Mouse (Mus musculus): ENCODE results near the gene Zfp646.

The Zfp646 gene

GRCm38 (mm10) chr7:127915293-127915692, 39.3 kb downstream of the Zfp646 start:
- DNase-seq (ENCODE audit: extremely low read depth, insufficient read length, low spot score) = no peak

- DNase-seq (ENCODE audit: extremely low read depth, insufficient read length, low spot score) = peak; percentile 30
These were observed 42.2 kb downstream of the Zfp646 start for GRCm38 (mm10) chr7:127918203-127918602.

DNA sequence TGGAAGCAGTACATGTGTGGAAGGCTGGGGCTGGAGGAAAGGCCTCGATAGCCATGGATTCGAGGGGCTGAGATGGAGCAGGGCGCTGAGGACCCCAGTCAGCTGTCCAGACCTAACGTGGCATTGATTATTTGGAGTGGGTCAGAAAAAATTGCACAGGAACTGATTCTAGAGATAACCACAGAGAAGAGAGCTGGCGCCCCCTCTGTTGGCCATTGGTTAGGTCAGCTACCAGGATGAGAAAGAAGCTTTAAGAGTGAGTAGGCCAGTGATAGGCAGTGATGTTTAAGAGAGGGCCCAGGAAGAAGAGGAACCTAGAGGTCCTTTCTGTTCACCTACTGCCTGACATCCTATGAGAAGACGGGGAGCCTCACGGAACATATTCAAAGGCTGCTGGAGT, 43.3 kb downstream of the Zfp646 start:
- DNase-seq (ENCODE audit: extremely low read depth, insufficient read length, low spot score) = no peak

DNA sequence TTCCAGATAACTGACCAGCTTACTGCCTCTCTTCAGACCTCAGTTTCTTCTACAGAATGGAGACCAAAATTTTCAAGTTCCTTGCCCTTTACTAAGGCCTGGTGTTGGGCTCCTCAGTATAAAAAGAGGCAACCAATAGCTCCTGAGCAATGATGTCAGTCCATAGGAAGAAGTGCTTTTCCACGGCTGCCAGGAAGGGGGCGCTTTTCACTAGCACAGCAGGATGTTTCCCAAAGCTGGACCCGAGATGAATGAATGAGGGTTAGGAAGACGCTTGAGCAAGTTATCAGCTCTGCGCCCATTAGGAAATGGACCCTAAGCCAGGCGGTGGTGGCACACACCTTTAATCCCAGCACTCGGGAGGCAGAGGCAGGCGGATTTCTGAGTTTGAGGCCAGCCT, 45.5 kb downstream of the Zfp646 start:
- DNase-seq (ENCODE audit: extremely low read depth, insufficient read length, low spot score) = no peak

- DNase-seq (ENCODE audit: extremely low read depth, insufficient read length, low spot score) = no peak
These were observed 46.6 kb downstream of the Zfp646 start for GRCm38 (mm10) chr7:127922451-127923275.

DNA sequence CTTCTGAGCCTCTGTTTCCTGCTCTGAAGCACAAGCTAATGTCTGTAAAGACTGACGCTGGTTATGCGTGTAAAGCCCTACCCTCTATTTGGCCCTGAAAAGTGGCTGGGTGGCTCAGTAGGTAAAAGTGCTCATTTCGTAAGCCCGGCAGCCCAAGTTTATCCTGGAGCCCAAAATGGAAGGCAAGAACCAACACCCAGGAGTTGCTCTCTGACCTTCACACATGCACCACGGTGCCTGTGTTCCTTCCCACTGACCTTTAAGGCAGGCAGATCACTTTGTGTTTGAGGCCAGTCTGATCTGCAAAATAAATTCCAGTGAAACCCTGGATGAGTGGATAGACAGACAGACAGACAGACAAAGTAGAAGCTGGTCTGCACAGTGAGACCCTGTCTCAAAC, 47.7 kb downstream of the Zfp646 start:
- no peak for DNase-seq (ENCODE audit: extremely low read depth, insufficient read length, low spot score)

- DNase-seq (ENCODE audit: extremely low read depth, insufficient read length, low spot score) = no peak
These were observed 49.2 kb downstream of the Zfp646 start for GRCm38 (mm10) chr7:127925252-127925651.

GRCm38 (mm10) chr7:127926066-127926465, 50.0 kb downstream of the Zfp646 start:
- no peak for DNase-seq (ENCODE audit: extremely low read depth, insufficient read length, low spot score)

DNA sequence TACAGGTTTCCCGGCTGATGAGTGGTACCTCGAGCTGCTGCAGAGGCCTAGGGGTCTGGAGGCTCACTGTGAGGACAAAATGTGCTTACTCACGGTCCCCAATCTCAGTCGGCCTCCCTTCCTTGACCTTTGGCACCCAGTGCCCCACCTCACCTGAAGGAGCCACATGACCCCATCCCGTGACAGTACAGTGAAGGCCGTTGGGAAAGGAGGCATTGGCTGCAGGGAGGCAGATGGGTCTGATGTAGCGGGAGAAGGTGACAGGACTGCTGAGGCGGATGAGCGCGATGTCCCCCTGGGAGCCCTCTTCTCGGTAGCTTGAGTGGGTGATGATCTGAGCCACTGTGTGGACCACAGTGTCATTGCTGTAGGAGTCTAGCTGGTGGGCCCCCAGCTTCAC, 50.8 kb downstream of the Zfp646 start:
- no peak for DNase-seq (ENCODE audit: extremely low read depth, insufficient read length, low spot score)

DNA sequence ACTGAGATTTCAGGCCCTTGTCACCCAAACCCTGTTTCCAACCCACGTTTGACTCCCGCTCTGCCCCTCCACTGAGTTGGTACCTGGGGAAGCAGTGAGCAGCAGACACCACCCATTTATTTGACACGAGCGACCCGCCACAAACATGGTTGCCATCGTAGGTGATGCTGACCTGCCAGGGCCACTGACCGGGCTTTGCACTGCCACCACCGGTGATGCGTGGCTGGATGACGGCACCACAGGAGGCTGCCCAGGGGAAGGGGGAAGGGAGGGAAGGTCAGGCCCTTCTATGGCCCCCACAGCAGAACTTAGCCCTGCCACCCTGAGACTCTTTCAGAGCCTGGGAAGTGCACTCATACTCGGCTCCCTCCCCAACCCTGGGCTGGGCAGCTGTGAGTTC, 51.7 kb downstream of the Zfp646 start:
- no peak for DNase-seq (ENCODE audit: extremely low read depth, insufficient read length, low spot score)

DNA sequence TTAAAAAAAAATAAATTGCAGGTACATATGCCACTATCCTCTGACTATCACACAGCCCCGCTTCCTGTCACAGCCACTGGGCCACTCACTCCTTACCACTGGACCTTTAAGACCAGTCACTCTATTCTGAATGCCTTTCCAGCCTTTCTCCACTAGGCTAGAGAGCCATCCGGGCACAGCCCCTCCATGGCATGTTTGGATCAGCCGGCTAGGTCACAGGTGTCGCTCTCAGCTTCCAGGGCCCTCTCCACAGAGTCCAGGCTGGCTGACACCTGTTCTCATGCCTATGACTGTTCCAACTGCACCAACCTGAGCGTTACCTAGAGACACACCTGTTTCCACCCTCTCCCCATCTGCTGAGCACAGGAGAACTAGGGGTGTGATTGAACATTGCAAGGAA, 52.6 kb downstream of the Zfp646 start:
- no peak for DNase-seq (ENCODE audit: extremely low read depth, insufficient read length, low spot score)

DNA sequence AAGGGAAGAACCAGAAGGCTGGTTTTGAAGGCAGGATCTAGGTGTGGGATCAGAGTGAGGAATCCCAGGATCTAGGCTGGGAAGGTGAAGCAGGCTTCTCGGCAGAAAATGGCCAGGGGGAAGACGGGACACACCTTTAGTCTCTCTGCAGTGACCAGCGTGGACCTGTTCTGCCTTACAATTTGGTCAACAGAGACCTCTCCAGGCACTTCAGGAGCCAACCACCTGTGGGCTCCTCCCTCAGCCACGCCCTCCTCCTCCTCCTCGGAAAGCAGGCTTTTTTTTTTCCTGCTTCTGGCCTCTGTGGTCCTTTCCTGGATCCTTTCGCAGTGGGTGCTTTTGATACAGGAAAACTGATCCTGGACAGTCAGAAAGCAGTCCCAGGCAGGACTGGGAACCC, 53.9 kb downstream of the Zfp646 start, which contains the start of gene Prss8:
Prss8 (minus strand) TSS at position 182 of the 400 bp plus-strand sequence.
- DNase-seq (ENCODE audit: extremely low read depth, insufficient read length, low spot score) = no peak

DNA sequence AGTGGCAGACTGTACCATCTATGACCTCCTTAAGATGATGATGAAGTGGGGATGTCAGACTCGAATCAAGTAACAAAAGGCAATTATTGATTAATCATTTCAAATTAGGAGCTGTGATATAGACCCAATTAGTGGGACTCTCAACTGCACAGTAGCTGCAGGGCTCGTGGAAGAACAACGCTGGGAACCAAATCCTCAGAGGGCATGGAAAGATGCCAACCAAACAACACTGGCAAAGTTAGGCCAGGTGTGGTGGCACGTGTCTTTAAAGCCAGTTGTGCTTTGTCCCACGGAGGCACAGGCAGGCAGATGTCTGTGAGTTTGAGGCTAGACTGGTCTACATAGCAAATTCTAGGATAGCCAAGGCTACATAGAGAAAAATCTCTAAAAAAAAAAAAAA, 54.6 kb downstream of the Zfp646 start:
- no peak for DNase-seq (ENCODE audit: extremely low read depth, insufficient read length, low spot score)

DNA sequence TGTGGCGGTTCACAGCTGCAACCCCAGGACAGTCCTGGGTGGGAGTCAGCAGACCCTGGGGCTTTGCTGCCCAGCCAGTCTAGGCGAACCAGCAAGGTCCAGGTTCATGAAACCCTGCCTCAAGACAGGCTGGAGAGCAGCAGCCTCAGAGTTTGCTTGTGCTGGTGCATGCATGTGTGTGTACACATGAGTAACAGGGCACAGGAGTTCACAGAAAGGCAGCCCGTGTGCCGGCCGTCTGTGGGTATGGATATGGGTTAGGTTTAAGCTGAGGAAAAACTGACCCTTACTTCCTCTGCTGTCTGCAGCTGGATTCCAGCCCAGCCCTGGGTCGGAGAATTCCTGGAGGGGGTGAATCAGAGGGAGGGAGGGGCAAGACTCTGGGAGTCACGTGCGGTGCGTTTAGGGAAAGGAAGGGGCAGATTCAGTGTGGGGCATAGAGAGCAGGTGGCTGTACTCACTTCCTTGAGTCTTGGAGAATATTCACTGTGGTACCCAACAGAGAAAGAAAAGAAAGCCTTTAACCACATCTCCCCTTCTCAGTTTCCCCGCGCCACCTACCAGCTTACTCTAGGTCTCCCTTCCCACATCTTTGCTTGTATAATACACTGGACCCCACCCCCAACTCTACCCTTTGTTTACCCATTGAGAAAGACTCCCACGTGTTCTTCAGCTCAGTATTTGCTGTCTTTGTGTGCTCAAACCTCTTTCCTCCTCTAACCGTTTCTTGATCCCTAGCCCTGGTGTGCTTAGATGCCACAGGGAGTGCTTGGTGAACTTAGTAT, 55.5 kb downstream of the Zfp646 start:
- DNase-seq (ENCODE audit: extremely low read depth, insufficient read length, low spot score) = peak; percentile 72

- DNase-seq (ENCODE audit: extremely low read depth, insufficient read length, low spot score) = peak; percentile 49
These were observed 56.4 kb downstream of the Zfp646 start for GRCm38 (mm10) chr7:127932273-127933031.

DNA sequence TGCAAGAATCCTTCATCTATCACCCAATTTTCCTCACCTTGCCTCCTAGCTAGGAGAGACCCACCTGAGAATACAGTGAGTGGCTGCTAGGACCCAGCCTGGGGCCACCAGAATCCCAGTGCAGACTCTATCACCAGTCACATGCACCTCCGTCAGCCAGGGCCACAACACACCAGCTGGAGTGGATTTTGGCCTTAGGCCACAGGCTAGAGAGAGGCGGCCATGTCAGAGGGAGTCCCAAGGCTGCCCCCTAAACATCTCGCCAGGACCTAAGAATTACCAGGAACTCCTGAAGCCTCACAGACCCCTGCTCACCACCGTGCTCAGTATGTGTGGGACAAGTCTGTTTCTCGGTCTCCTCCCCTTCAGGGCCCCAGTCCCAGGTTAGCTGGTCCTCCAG, 58.1 kb downstream of the Zfp646 start:
- no peak for DNase-seq (ENCODE audit: extremely low read depth, insufficient read length, low spot score)

DNA sequence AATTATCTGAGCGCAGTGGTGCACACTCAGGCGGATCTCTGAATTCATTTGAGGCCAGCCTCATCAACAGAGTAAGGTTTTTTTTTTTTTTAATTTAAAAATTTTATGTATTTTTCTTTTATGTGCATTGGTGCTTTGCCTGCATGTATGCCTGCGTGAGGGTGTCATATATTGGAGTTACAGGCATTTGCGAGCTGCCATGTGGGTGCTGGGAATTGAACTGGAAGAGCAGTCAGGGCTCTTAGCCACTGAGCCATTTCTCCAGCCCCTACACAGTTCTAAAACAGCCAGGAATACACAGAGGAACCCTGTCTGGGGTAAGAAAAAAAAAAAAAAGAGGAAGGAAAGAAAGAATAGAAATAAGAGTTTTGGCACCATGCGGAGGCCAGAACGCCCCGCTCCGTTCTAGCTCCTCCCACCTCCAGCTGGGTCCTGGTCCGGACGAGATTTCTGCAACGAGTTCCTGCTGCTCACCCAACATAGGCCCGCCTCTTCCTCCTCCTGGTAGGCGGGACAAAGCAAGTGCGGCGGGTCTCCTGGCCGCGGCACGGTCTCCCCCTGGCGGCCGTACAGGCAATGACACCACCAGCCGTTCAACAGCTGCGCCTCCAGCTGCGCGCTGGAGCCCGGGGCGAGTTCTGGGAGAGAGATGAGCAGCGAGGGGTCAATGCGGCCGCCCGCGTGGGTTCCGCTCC, 59.2 kb downstream of the Zfp646 start:
- peak; percentile 92 for DNase-seq (ENCODE audit: extremely low read depth, insufficient read length, low spot score)

All from 3134 (cell line).